Mouse (Mus musculus) 416B (cell line): ENCODE measurements around the gene Ulk3.

Experiments
- DNase-seq: peaks from one replicate; pipeline ENCODE4 v3.0.0; 2011; ENCODE audit warnings: low read depth

Gene Ulk3

DNA sequence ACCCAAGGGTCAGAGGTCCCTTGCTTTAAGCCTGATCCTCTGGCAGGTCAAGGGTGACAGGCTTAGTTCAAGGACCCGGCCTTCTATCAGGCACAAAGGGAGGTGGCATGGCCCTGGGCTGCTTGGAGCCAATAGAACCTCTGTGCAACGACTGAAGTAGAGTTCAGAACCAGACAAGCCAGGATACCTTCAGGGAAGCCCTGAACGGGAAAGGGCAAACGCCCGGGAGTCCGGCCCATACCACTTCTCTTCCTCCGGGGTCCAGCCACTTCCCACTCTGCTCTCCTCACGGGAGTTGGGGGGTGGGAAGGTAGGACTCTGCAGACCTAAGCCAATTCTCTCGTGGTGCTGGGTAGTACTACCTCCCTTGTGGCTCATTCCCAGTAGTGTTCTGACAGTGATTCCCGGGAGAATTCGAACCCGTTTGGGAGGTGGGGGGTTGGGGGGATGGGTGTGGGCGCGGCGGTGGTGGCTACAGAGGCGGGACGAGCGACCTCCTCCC lies 55.2 kb downstream of the Ulk3 start:
- peak; percentile 39 for DNase-seq

DNA sequence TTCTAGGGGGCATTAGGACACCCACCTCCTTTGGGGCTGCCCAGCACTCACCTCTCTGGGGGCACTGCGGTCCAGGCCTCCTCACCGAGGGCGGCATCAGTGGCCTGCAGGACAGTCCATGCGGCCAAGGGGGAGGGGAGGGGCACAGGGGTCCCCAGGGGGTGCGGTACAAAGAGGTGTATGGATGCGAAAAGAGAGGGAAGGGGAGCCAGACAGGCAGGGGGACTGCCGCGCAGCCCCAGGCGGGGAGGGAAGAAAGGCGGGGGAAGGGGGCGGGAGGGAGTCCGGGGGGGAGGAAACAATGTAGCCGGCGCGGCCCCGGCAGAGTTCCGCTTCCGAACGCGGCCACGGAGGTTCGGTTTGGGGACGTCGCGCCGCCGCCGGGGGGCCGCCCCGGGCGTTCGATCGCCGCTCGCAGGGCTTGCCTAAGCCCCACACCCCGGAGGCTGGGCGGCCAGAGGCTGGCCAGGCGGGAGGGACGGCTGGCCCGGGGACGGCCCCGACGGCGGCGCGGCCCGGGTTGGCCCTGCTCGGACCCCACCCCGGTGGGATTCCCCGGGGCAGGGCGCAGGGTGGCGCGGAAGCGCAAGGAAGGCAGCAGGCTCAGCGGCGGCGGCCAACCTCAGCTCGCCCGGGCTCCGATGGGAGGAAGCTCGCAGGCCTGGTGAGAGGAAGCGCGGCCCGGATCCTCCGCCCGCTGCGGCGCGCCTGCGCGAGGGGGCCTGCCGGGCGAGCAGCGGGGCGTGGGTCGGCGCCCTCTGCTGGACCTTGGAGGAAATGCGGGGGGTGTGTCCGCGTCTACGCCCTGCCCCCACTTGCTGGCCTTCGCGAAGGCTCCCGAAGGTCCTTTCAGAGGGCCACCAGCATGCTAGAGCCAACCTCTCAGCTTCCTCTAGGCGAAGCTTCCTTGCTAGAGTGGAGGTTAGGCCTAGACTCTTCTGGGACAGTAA lies 56.0 kb downstream of the Ulk3 start:
- peak; percentile 92 for DNase-seq
